Mouse (Mus musculus) heart, adult 8-10 months (tissue): ENCODE measurements around the gene Zdhhc23. TPM values are rescaled to one million over a fixed set of nuclear protein-coding genes. Genes with fewer than 3 reads are reported as not detected.

Experiments
- microRNA-seq: library from miRNA; unstranded; fragments of <30 nt; microRNA quantifications from one replicate; pipeline ENCODE4 v1.2.0, GENCODE M21; 2022
- total RNA-seq, 4 experiments: library from RNA; stranded (reverse); gene quantifications; 2 replicates each; pipeline ENCODE4 v1.2.4; 2022

Gene Zdhhc23
- total RNA-seq, 4 experiments from 2014 or later: 0.33 to 0.57 (median 0.40) TPM

Small RNA genes lying within 50 kb of the gene (microRNA-seq; reads per million reads assigned to microRNA genes)
- gene Mir3470b: not detected

Other genes with a start within 250 kb of the Zdhhc23 start
- gene Drd3, start 225.8 kb downstream of the Zdhhc23 start, total RNA-seq: not detected
- 10 to 100 TPM in 1 of 4 experiments, 1 to 10 TPM in 3; 2.3 to 10.1 (median 3.4) TPM for gene Ccdc191, start 90.0 kb downstream of the Zdhhc23 start, total RNA-seq
- gene Qtrt2, start 53.0 kb downstream of the Zdhhc23 start, total RNA-seq: 10 to 100 TPM in 3 of 4 experiments, 1 to 10 TPM in 1; 6.4 to 16.6 (median 13.0) TPM
- gene Gramd1c, start 83.6 kb upstream of the Zdhhc23 start, total RNA-seq: under 1 TPM; 0.35 to 0.79 (median 0.62) TPM
- gene Atp6v1a, start 159.9 kb upstream of the Zdhhc23 start, total RNA-seq: 10 to 100 TPM; 20.2 to 26.2 (median 24.9) TPM
- gene Naa50, start 160.0 kb upstream of the Zdhhc23 start, total RNA-seq: 10 to 100 TPM; 54.3 to 58.7 (median 55.4) TPM
- 10 to 100 TPM; 15.6 to 22.2 (median 17.3) TPM for gene Usf3, start 193.5 kb upstream of the Zdhhc23 start, total RNA-seq